21 mouse cellular contexts compared by ENCODE assay signal in the genomic region with DNA sequence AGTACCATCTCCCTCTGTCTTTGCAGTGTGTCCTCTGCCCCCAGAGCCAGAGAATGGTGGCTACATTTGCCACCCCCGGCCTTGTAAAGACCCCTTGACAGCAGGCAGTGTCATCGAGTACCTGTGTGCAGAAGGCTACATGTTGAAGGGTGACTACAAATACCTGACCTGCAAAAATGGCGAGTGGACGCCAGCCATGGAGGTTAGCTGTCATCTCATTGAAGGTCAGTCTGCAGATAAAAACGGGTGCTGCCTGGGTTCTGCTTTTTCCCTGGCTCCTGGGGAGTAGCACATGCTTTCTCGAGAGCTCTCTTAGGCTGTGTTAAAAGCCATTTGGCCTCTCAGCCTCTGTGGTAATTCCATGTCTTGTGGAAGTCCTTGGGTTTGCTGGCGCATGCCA.
A peak's percentile ranks its signal among the peaks of the same experiment; 100 is the strongest.
DNase-seq lines count a peak whose midpoint lies in the region; ATAC-seq and TF ChIP-seq lines count a peak whose summit lies in the region.
"Had no signal": no experiment of that assay in that cellular context is flagged by ENCODE, and none has a peak within 500 bp of the region (broad histone marks: within the 10 kb centered on the region; RNA-seq: fewer than 3 reads in every experiment).

No protein-coding gene starts in this region.

- TF ChIP-seq CTCF in gastrocnemius, adult 2 months (IDR thresholded peaks at IDR 0.05), result no peak
- TF ChIP-seq CTCF in heart, postnatal 0 days (IDR thresholded peaks at IDR 0.05; ENCODE audit: low read depth), result no peak

- DNase-seq in gastrocnemius, adult 2 months, result no peak
- no peak for DNase-seq in gastrocnemius, adult 18-20 months (ENCODE audit: low spot score)
- no peak for DNase-seq in heart, postnatal 25 days (ENCODE audit: low spot score)
- no peak for DNase-seq in heart, postnatal 0 days (ENCODE audit: low spot score)
- no peak for DNase-seq in heart, postnatal 36 days
- DNase-seq: adrenal gland, postnatal 10 days; cerebellum, adult 11 months; cerebellum, adult 9-10 months; cerebellum, postnatal 36 days; gastrocnemius, postnatal 25 days; kidney, adult 8-10 months had no signal

- no peak for TF ChIP-seq EP300 in heart, postnatal 0 days (IDR thresholded peaks at IDR 0.05; ENCODE audit: low read depth)

- H3K27ac ChIP-seq in gastrocnemius, adult 2 months, result 0 out of 2 replicates have a peak overlapping the region, but pooled peaks have one; percentile 56
- H3K27ac ChIP-seq in heart, embryonic 12.5 days (ENCODE audit: poor library complexity, severe bottlenecking), result 0 out of 2 replicates have a peak overlapping the region, but pooled peaks have one; percentile 25
- peak overlapping the region; percentile 43; the same call in 1 of the 2 replicates for H3K27ac ChIP-seq in heart, postnatal 0 days (ENCODE audit: low read depth)
- 0 out of 2 replicates have a peak overlapping the region, but pooled peaks have one; percentile 30 for H3K27ac ChIP-seq in midbrain, embryonic 12.5 days (replicated peaks)
- H3K27ac ChIP-seq in midbrain, embryonic 15.5 days, result no peak overlapping the region
- H3K27ac ChIP-seq: embryonic facial prominence, embryonic 13.5 days; forebrain, embryonic 12.5 days; hindbrain, embryonic 10.5 days; hindbrain, embryonic 15.5 days had no signal

- H3K9me3 ChIP-seq in heart, embryonic 12.5 days (replicated peaks), result no peaks in the 10 kb centered on the region
- no peaks in the 10 kb centered on the region for H3K9me3 ChIP-seq in heart, postnatal 0 days (replicated peaks; ENCODE audit: control insufficient read depth, low read length)
- no peaks in the 10 kb centered on the region for H3K9me3 ChIP-seq in midbrain, embryonic 12.5 days
- H3K9me3 ChIP-seq in midbrain, embryonic 15.5 days, result no peaks in the 10 kb centered on the region
- H3K9me3 ChIP-seq: embryonic facial prominence, embryonic 13.5 days; forebrain, embryonic 12.5 days; hindbrain, embryonic 10.5 days; hindbrain, embryonic 15.5 days had no signal

- WGBS in heart, embryonic 12.5 days, result 64% methylated on average over 7 of the region's 7 CpGs
- WGBS in heart, postnatal 0 days, result 55% methylated on average over 7 of the region's 7 CpGs
- WGBS in midbrain, embryonic 12.5 days, result 85% methylated on average over 7 of the region's 7 CpGs
- 84% methylated on average over 7 of the region's 7 CpGs for WGBS in midbrain, embryonic 15.5 days

- H3K4me2 ChIP-seq in heart, embryonic 12.5 days, result no peak overlapping the region
- no peak overlapping the region for H3K4me2 ChIP-seq in heart, postnatal 0 days (ENCODE audit: low read depth, low read length)
- H3K4me2 ChIP-seq in midbrain, embryonic 12.5 days (replicated peaks), result no peak overlapping the region
- no peak overlapping the region for H3K4me2 ChIP-seq in midbrain, embryonic 15.5 days
- H3K4me2 ChIP-seq: embryonic facial prominence, embryonic 13.5 days; forebrain, embryonic 12.5 days; hindbrain, embryonic 15.5 days had no signal

- H3K36me3 ChIP-seq in heart, embryonic 12.5 days, result peaks cover 21% of the 10 kb centered on the region
- peaks cover 46% of the 10 kb centered on the region for H3K36me3 ChIP-seq in heart, postnatal 0 days (replicated peaks; ENCODE audit: control insufficient read depth, insufficient read depth, low read length)
- peaks cover 16% of the 10 kb centered on the region for H3K36me3 ChIP-seq in midbrain, embryonic 12.5 days
- H3K36me3 ChIP-seq in midbrain, embryonic 15.5 days (replicated peaks), result no peaks in the 10 kb centered on the region; the same call in 1 of the 2 replicates
- H3K36me3 ChIP-seq: hindbrain, embryonic 15.5 days had no signal

- intact Hi-C loops in gastrocnemius, adult 2 months (cut with DNase I), result no loop called here
- intact Hi-C loops in heart, postnatal 25 days (cut with DNase I), result loop anchor here (2.0 to 5.0 kb wide), 2 partner anchors 14 to 36 kb away; no protein-coding TSS in a partner anchor
- intact Hi-C loops in heart, postnatal 36 days (cut with DNase I), result loop anchor here (2.0 kb wide), 1 partner anchor 14 kb away; no protein-coding TSS in a partner anchor

- no peaks in the 10 kb centered on the region for H3K27me3 ChIP-seq in heart, embryonic 12.5 days (replicated peaks)
- H3K27me3 ChIP-seq in heart, postnatal 0 days (ENCODE audit: control insufficient read depth, insufficient read depth, low read length), result no peaks in the 10 kb centered on the region
- no peaks in the 10 kb centered on the region for H3K27me3 ChIP-seq in midbrain, embryonic 12.5 days
- no peaks in the 10 kb centered on the region for H3K27me3 ChIP-seq in midbrain, embryonic 15.5 days (replicated peaks)
- H3K27me3 ChIP-seq: embryonic facial prominence, embryonic 13.5 days; forebrain, embryonic 12.5 days; hindbrain, embryonic 15.5 days had no signal

- no peak overlapping the region for H3K9ac ChIP-seq in heart, embryonic 12.5 days
- H3K9ac ChIP-seq in heart, postnatal 0 days (replicated peaks; ENCODE audit: low read depth, low read length), result no peak overlapping the region
- H3K9ac ChIP-seq in midbrain, embryonic 12.5 days (replicated peaks), result no peak overlapping the region
- no peak overlapping the region for H3K9ac ChIP-seq in midbrain, embryonic 15.5 days
- H3K9ac ChIP-seq: embryonic facial prominence, embryonic 13.5 days; forebrain, embryonic 12.5 days; hindbrain, embryonic 15.5 days had no signal

- H3K4me3 ChIP-seq in gastrocnemius, adult 2 months, result no peak overlapping the region
- H3K4me3 ChIP-seq in heart, embryonic 12.5 days, result no peak overlapping the region
- no peak overlapping the region for H3K4me3 ChIP-seq in heart, postnatal 0 days (ENCODE audit: low read depth, low read length)
- H3K4me3 ChIP-seq in midbrain, embryonic 12.5 days, result no peak overlapping the region
- H3K4me3 ChIP-seq in midbrain, embryonic 15.5 days, result no peak overlapping the region
- H3K4me3 ChIP-seq: embryonic facial prominence, embryonic 13.5 days; forebrain, embryonic 12.5 days; hindbrain, embryonic 10.5 days; hindbrain, embryonic 15.5 days had no signal

- peaks cover 24% of the 10 kb centered on the region for H3K4me1 ChIP-seq in heart, embryonic 12.5 days (replicated peaks)
- peaks cover 20% of the 10 kb centered on the region for H3K4me1 ChIP-seq in heart, postnatal 0 days (ENCODE audit: control insufficient read depth, insufficient read depth)
- 0 out of 2 replicates have a peak, but pooled peaks cover 2% of the 10 kb centered on the region for H3K4me1 ChIP-seq in midbrain, embryonic 12.5 days
- no peaks in the 10 kb centered on the region for H3K4me1 ChIP-seq in midbrain, embryonic 15.5 days
- H3K4me1 ChIP-seq: embryonic facial prominence, embryonic 13.5 days; hindbrain, embryonic 15.5 days had no signal

- no peak for ATAC-seq in heart, embryonic 12.5 days (ENCODE audit: insufficient number of reproducible peaks, low FRiP score)
- no peak for ATAC-seq in heart, postnatal 0 days (ENCODE audit: insufficient read depth, low read depth)
- ATAC-seq in midbrain, embryonic 12.5 days (ENCODE audit: low FRiP score, low read depth), result no peak
- ATAC-seq in midbrain, embryonic 15.5 days (replicated peaks), result no peak
- ATAC-seq: forebrain, embryonic 16.5 days; inflammation-experienced regulatory T-cells, adult 6 months; intestine, postnatal 0 days had no signal
